Mouse (Mus musculus) cerebellum, postnatal 10 days (tissue): ENCODE measurements around the gene Cacna2d1.
A peak's percentile ranks its signal among the peaks of the same experiment; 100 is the strongest.

Source experiments
- DNase-seq, 2 experiments: peaks; one replicate each; pipeline ENCODE4 v3.0.0; 2021; ENCODE audit warnings: mixed read lengths in 2 of 2

Gene Cacna2d1

DNA sequence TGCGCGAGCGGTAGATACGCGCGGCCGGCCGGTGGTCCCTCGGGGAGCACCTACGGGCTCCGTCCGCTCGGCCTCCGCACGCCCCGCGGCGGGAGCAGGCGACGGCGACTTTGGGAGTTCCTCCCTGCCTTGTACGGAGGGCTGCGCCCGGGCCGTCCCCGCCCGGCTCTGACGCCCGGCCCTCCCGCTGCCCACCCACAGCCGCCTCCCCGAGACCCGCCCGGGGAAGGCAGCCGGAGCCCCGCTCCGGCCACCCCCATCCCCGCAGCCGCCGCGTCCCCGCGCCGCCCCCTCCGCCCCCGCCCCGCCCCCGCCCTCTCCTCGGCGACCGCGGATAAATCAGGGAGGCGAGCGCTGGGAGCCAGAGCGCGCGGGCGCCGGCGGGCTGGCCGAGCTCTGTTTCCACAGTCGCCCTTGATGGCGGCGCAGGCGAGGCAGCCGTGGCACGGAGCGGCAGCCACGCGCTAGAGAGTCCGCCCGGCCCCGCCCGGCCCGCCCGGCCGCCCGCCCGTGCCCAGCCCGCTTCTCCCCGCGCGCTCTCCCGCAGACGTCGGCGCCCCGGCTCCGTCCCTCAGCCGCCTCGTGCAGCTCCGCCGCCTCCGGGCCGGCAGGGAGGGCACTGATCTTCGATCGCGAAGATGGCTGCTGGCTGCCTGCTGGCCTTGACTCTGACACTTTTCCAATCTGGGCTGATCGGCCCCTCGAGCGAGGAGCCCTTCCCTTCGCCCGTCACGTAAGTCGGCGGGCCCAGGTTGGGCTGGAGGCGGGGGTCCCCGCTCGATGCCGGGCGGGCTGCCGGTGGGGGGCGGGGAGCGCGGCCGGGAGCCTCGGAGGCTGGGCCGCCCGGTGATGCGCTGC lies at the start of gene Cacna2d1:
Cacna2d1 (plus strand) TSS at position 316 of the 858 bp plus-strand sequence.
- peak; percentile 83 to 84 for DNase-seq

DNA sequence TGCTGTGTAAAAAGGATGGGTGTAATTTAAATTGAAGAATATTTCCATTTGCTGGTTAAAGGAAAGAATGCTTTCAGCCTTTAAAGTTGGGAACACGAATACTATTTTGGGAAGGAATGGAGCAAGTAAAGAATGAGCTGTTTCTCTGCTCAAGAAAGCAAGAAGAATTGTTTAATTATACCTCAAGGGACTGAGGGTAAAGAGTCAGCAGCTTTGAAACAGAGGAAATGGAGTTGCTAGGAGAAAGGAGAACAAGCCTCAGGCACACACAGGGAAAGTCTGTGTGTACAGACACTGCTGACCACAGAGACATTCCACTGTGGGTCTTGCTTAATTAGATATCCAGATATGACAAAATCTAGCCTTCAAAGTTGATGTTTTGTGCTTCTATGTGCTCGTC lies 39.4 kb upstream of the Cacna2d1 start:
- DNase-seq, result no peak

DNA sequence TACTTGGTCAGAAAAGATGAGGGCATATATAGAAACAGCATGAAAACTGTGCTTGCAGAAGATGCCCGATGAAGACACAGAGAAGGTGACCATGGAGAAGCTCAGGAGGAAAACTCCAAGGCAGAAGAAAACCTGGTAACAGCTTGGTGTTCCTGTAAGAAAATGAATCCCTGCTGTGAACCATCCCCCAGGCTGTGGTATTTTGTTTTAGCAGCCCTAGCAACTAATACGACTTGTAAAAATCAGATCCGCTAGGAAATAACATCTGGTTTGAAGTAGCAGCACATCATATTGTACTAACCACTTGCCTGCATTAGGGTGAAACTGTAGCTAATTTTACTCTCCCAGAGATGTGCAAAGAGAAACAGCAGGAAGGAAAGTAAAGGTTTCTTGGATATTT lies 37.8 kb upstream of the Cacna2d1 start:
- no peak for DNase-seq

DNA sequence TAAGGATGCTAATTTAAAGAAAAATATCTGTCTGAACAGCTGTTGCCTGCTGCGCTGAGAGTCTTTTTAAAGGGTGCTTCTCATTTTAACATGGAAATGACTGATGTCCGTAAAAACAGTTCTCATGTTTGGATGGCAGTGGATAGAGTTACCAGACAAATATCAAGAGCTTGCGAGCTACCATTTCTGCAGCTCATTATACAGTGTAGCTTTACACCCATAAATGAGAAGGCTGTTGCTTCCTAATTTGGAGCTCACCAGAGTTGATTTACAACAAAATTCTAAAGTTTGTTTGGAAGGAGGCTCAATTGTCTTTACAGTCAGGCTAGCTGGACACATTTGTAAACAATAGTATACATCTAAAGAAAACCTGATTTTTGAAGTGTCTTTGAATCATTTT lies 28.0 kb upstream of the Cacna2d1 start:
- no peak for DNase-seq

DNA sequence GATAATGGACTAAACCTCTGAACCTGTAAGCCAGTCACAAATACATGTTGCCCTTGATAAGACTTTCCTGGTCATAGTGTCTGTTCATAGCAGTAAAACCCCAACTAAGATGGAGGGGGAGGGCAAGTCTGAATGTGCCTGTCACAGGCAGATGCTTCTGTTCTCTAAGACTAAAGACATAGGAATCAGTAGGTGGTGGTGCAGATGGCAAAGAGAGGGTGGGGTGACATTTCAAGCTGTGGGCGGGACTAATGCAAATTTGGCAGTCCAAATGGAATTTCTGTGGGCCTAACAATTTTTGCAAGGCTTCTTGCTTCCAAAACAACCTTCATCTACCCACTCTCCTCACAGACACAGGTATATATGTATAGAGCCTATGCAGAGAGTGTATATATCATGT lies 19.6 kb upstream of the Cacna2d1 start:
- DNase-seq, result no peak

GRCm38 (mm10) chr5:15928506-15928905 lies 6.0 kb upstream of the Cacna2d1 start:
- no peak for DNase-seq

DNA sequence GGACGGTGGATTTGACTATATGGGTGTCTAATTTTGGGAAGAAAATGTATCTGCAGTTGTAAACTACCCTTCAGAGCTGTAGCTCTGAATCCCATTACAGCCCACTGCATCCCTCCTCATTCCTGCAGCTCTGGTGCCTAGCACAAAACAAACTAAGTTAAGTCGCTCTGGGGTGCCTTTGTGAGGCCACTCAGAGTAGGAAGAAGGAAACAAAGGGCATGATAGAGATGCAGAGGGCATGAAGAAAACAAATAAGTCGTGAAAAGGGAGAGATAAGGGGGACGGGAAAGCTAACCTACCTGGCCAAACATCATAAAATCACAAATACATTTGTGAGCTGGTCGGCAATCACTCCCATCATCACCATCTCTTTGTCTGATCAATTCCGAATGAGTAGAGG lies 1.5 kb upstream of the Cacna2d1 start:
- peak; percentile 20 to 29 for DNase-seq

- DNase-seq, result peak in 1 of 2 experiments; percentile 59
Observed at GRCm38 (mm10) chr5:15933581-15934375, 713 bp upstream of the Cacna2d1 start.

- peak in 1 of 2 experiments; percentile 85 for DNase-seq
Observed at GRCm38 (mm10) chr5:15935234-15935728, 790 bp downstream of the Cacna2d1 start.

DNA sequence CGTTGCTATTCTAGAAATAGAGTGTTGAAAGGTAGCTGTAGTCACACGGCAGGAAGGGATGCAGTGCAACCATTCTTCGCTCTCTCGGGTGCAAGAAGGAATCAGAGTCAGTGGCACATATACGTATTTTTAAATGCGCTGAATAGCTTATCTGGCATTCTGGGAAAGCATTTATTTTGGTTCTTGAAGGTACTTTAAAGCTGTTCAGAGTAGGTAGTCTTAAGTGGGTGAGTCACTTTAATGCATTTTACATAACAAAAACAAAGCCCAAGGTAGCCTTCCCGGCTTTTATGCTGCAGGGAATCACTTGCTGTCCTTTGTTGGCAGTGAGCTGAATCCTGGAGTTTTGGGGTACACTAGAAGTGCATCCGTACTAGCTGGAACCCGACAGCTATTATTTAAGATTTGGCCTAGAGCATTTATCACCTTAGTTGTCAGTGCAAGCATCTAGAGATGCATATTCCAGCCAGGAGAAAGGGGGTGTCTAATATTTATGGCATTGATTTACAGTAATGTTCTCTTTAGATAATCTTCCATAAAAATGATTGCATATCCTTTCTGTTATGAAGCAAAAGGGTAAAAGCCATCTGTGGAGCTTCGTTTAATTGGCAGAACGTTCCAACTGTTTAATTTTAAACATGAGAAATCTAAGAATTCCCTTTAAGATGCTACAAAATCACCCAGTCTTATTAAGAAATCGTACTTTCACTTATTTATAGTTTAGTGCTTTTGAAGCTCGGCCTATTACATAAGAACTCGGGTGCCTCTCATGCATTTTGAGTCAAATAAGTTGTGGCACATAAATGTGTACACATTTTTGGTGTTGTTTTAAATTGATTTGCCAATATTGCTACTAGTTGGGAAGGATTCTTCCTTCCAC lies 1.6 kb downstream of the Cacna2d1 start:
- peak; percentile 47 to 63 for DNase-seq

- no peak for DNase-seq
Observed at GRCm38 (mm10) chr5:15941191-15941725, 6.8 kb downstream of the Cacna2d1 start.

DNA sequence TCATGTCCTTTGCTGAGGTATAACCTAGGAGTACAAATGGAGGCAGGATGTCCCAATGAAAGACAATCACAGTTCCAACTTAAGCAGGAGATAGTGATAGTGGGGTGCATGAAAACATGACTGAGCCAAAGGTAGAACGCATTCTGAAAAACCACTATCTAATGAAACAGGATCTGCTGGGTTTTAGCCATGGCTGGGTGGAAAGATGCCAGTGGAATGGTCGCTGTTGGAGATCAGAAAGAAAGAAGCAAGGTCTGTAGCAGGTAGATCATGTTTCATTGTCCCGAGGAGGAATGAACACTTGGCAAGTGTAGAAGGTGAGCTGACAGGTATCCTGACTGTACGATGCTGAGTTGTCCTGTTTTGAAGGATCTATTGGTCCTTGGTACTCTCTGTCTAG lies 7.6 kb downstream of the Cacna2d1 start:
- peak; percentile 69 to 72 for DNase-seq

DNA sequence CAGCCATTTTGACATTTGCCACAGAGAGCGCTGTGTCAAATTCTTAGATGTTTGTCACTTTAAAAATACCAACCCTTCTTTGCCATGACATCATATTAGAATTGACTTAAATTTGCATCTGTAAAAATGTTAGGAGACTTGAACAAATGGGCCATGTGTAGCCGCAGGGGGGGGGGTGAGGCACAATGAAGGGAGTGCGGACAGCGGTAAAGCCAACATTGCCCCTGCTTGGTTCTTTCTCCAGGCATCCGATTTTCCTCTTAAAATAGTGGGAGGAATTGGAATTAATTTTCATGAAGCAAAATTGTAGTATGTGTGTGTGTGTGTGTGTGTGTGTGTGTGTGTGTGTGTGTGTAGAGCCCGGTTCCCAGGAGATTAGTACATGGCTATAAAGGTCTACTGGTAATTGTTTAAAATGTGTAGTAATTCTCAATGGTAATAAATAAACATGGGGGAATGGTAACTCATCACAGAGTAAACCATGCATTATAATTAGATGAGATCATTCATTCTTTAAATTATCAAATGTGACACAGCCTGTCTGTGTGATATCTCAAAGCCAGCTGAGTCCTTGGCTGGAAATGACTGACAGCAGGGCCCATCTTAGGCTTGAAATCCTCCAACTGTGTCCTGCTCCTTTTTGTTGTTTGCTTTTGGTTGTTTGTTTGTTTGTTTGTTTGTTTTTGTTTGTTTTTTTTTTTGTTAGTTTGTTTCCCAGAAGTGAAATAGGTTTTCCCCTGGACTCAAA lies 14.0 kb downstream of the Cacna2d1 start:
- DNase-seq, result peak; percentile 58 to 59

DNA sequence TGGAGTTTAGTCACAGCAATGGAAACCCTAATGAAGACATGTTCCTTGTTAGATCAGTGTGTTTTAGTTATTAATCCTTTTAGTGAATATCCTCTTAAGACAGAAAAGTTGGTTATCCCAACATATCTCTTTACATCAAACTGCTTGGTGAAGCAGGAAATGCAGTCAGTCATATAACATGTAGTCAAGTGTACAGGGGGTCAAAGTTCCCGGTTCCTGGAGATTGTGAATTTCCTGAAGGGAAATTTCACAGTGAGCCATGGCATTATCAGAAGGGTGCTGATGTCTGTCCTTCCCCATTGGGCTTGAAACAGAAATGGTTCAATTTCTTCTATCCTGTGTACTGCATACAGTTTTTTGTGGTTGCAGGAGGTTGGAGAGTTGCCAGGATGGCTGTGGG lies 25.3 kb downstream of the Cacna2d1 start:
- DNase-seq, result no peak

DNA sequence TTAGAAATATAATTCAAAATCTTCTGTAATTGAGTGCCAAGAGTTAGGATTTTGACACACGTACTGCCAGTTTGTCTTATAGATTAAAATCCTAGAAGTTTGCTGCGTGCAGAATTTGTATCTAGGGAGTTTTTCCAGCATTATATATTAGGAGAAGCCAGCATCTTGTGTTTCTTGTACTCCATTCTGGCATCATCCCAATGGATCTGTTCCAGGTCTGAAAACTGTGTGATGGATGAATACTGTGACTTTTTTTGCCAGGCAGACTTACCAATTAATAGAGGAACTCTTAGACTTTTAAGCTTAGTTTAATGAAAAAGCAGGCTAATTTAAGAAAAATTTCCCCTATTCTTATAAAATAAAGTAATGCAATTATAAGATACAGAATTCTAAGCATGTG lies 27.4 kb downstream of the Cacna2d1 start:
- peak; percentile 80 to 83 for DNase-seq

DNA sequence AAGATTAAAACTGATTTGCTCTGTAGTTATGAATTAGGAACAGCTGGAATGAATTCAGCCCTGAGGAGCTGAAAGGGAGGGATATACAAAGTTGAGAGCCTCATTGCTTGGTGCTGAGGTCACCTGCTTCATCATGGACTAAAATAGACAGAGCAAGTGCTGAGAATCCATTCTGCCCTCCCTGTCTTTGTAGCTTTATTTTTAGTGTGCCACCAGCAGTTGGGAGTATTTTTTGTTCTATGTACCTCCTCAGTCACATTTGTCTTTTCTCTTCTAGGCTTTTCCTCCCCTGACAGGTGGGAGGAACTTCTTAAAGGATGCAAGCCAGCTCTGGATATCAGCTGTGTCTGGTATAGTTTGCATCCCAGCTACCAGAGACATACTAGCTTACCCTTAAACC lies 32.4 kb downstream of the Cacna2d1 start:
- DNase-seq, result no peak

- DNase-seq, result no peak
Observed at GRCm38 (mm10) chr5:15971821-15972220, 37.3 kb downstream of the Cacna2d1 start.

GRCm38 (mm10) chr5:15972351-15972750 lies 37.9 kb downstream of the Cacna2d1 start:
- DNase-seq, result no peak

DNA sequence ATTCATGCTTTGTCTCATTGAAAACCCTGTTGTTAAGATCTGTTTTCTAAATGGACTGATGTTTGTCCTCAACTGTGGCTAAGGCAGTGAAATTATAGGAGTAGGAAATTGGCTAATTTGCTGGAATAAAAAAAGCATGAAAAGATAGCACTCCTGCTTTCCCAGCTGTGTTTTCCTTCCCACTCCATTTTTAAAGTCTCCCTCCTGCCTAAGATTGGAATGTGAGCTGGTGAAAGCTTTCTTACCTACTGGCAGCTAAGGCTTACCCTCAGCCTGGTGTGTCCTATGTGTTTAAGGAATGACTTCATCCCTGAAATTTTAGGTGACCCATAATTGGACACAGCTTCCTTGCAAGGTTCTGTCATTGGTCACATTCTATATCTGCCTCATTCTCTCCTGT lies 40.2 kb downstream of the Cacna2d1 start:
- DNase-seq, result no peak

DNA sequence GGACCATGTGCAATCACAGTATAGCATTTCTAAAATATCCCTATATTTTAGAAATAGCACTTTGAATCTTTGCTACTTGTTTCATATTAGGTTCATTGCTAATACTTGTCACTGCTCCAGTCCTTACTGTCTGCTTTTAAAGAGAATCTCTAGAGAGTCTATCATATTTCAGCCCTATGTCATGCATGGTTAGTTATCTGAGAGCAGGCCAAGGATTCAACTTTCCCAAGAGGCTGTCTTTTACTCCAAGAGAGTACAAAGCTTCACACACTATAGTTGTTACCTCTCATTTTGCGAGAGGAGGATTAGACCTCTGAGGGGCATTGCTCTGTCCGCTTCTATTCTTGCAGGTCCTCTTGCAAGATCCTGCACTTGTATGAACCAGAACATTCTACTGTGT lies 44.7 kb downstream of the Cacna2d1 start:
- DNase-seq, result no peak

DNA sequence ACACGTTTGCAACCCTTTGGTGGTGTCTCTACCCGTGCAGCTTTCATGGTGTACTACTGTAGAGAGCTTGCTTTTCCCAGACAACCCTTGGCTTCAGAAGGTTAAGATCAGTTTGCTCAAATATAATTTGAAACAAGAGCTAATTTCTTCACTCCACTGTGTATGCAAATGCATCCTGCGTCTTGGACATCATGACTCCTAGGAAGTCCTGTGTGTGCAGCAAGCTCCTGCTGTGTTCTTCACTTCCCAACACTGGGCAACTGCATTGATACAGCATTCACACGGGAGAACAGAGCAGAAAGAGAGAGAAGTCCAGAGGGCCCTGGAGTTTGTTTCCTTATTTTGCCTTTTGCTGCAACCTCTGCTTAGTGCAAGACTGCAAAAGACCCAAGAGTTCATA lies 48.1 kb downstream of the Cacna2d1 start:
- DNase-seq, result no peak

- no peak for DNase-seq
Observed at GRCm38 (mm10) chr5:15983354-15983753, 48.9 kb downstream of the Cacna2d1 start.
